Mouse (Mus musculus): ENCODE measurements at regions not wholly inside any gene's neighbourhood (a gene's known extent, or its start where the extent isn't known, plus 50 kb on each side); places are given as distances from the start of the nearest gene placed in this dataset.

DNA sequence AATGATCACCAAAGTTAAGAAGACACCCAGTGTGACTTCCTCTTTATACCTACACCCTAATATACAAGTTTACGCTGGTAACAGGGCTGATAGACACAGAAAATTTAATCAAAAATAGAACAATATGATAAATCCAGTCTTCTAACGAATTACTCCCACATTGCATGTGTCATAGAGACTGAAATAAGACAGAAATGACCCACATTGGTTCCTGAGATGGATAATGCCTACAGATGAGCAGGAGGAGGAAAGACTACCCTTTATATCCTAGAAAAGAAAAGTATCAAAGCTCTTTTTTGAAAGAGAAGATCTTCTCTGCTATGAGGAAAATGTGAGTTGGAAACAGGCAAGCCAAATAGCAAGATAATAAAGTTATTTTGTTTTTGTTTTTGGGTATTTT is 818.5 kb upstream of the Epha7 start:
- Histone ChIP-seq H3K4me2 (ENCODE audit: low read length) (no peak overlapping the region), H3K27me3 (ENCODE audit: control insufficient read depth, insufficient read depth, low read length) (no peaks in the 10 kb centered on the region), H3K36me3 (ENCODE audit: control insufficient read depth, insufficient read depth, low read length) (no peaks in the 10 kb centered on the region), H3K9me3 (ENCODE audit: control insufficient read depth, low read length) (no peaks in the 10 kb centered on the region), H3K9ac (ENCODE audit: low read length) (no peak overlapping the region), H3K27ac (replicated peaks in 1 of 2; ENCODE audit: control insufficient read depth in 1 of 2, insufficient read depth in 1 of 2, low read depth in 2 of 2, low read length in 2 of 2) (no peak overlapping the region), H3K4me1 (ENCODE audit: control insufficient read depth in 2 of 2, insufficient read depth in 2 of 2, low read length in 2 of 2) (no peaks in the 10 kb centered on the region), H3K4me3 (ENCODE audit: control insufficient read depth in 1 of 2, insufficient read depth in 1 of 2, low read depth in 1 of 2, low read length in 2 of 2) (no peak overlapping the region)
- whole genome bisulfite sequencing, result 63% methylated on average over 2 of the region's 2 CpGs
- no peak for ATAC-seq (ENCODE audit: insufficient number of reproducible peaks, insufficient read depth, low FRiP score, low read depth)

DNA sequence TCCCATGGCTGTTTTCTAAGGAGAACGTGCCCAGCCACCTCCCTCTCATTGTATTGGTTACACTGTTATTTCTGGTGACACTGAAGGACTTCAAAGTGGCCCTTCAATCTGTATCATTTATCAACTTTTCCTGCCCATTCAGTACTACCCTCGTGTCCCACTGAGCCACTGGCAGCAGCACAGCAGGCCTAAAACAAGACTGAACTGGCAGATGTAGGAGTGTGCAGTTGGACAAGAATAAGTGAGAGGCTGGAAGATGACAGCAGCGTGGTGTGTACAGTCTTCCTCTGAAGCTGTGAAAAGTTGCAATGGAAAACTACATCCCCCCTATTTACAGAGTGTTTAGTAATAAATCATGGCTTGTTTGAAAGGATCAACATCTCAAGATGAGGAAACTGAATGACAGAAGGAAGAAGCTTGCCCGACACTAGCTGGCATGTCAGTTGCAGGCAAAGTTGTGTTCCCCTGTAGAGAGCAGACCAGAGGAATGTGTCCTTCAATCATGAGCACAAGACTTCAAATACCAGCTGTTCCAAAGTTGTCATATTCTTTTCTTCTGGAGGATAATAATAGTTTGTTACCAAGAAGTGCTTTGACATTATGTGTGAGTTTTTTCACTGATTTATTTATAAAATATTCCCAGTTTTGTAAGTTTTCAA is 811.0 kb upstream of the Epha7 start:
- ATAC-seq (ENCODE audit: insufficient number of reproducible peaks, insufficient read depth, low FRiP score, low read depth), result no peak
- no peaks in the 10 kb centered on the region for H3K36me3 ChIP-seq (ENCODE audit: control insufficient read depth, insufficient read depth, low read length)
- no peaks in the 10 kb centered on the region for H3K9me3 ChIP-seq (ENCODE audit: control insufficient read depth, low read length)
- no peak overlapping the region for H3K27ac ChIP-seq (replicated peaks in 1 of 2; ENCODE audit: control insufficient read depth in 1 of 2, insufficient read depth in 1 of 2, low read depth in 2 of 2, low read length in 2 of 2)
- no peak overlapping the region for H3K9ac ChIP-seq (ENCODE audit: low read length)
- H3K4me2 ChIP-seq (ENCODE audit: low read length), result no peak overlapping the region
- no peaks in the 10 kb centered on the region for H3K4me1 ChIP-seq (ENCODE audit: control insufficient read depth in 2 of 2, insufficient read depth in 2 of 2, low read length in 2 of 2)
- 43% methylated on average over 4 of the region's 4 CpGs for WGBS
- no peaks in the 10 kb centered on the region for H3K27me3 ChIP-seq (ENCODE audit: control insufficient read depth, insufficient read depth, low read length)
- no peak overlapping the region for H3K4me3 ChIP-seq (ENCODE audit: control insufficient read depth in 1 of 2, insufficient read depth in 1 of 2, low read depth in 1 of 2, low read length in 2 of 2)
